Mouse (Mus musculus) olfactory bulb, adult 2 months (tissue): ENCODE measurements around the gene Drg2.

Experiments used
- CTCF ChIP-seq: fragments of 200-500 bp; IDR thresholded peaks from 2 replicates; pipeline ENCODE4 v1.5.1; 2012; ENCODE audit warnings: low read depth, mild to moderate bottlenecking, low read length, moderate library complexity; ENCODE audit not compliant: insufficient read depth
- POLR2A ChIP-seq: fragments of 200-500 bp; IDR thresholded peaks from 2 replicates; pipeline ENCODE4 v1.6.1; 2012; ENCODE audit warnings: mild to moderate bottlenecking, low read depth, low read length, moderate library complexity; ENCODE audit not compliant: insufficient read depth

GRCm38 (mm10) chr11:60423006-60423405 lies 31.4 kb upstream of the Drg2 start:
- TF ChIP-seq CTCF (no peak), POLR2A (no peak)
